Mouse (Mus musculus) bone marrow macrophage, adult 2 months (primary cell): ENCODE data around the gene Gtpbp1.

ENCODE experiments used
- CTCF ChIP-seq: IDR thresholded peaks from 2 replicates; pipeline ENCODE4 v1.5.1; 2012; ENCODE audit warnings: low read depth, mild to moderate bottlenecking, low read length, moderate library complexity
- POLR2A ChIP-seq: IDR thresholded peaks from 2 replicates; pipeline ENCODE4 v1.6.1; 2012; ENCODE audit warnings: mild to moderate bottlenecking, low read depth, low read length, borderline replicate concordance

- no peak for TF ChIP-seq CTCF
- TF ChIP-seq POLR2A: no peak
These were observed 21.4 kb upstream of the Gtpbp1 start for GRCm38 (mm10) chr15:79669195-79669594.
